ENCODE assay signal across 20 mouse cellular contexts in genomic region chr4:96772966-96773566, GRCm38 (mm10). TPM values are rescaled to one million over a fixed set of nuclear protein-coding genes. Genes with fewer than 3 reads are reported as not detected.
DNase-seq lines count a peak whose midpoint lies in the region; ATAC-seq and TF ChIP-seq lines count a peak whose summit lies in the region.
"Had no signal": no experiment of that assay in that cellular context is flagged by ENCODE, and none has a peak within 500 bp of the region (broad histone marks: within the 10 kb centered on the region; RNA-seq: fewer than 3 reads in every experiment).

No protein-coding gene starts in this region.

- H3K4me3 ChIP-seq in hindbrain, embryonic 16.5 days (ENCODE audit: low read length): no peak overlapping the region
- H3K4me3 ChIP-seq in hindbrain, embryonic 12.5 days: no peak overlapping the region
- no peak overlapping the region for H3K4me3 ChIP-seq in gastrocnemius, adult 2 months
- no peak overlapping the region for H3K4me3 ChIP-seq in hindbrain, embryonic 13.5 days
- H3K4me3 ChIP-seq: heart, embryonic 13.5 days; hindbrain, embryonic 15.5 days; layer of hippocampus, adult 2 months; midbrain, embryonic 10.5 days had no signal

- intact Hi-C loops in gastrocnemius, adult 2 months (cut with DNase I): no loop called here
- intact Hi-C loops in heart, postnatal 25 days (cut with DNase I): no loop called here

- peak; percentile 45; the same call in 1 of the 2 replicates for ATAC-seq in hindbrain, embryonic 16.5 days
- ATAC-seq in hindbrain, embryonic 12.5 days (ENCODE audit: low FRiP score): no peak
- no peak for ATAC-seq in hindbrain, embryonic 13.5 days (ENCODE audit: low FRiP score)

- no peaks in the 10 kb centered on the region for H3K27me3 ChIP-seq in hindbrain, embryonic 16.5 days (replicated peaks; ENCODE audit: control insufficient read depth, insufficient read depth, low read length)
- no peaks in the 10 kb centered on the region for H3K27me3 ChIP-seq in hindbrain, embryonic 12.5 days
- H3K27me3 ChIP-seq in hindbrain, embryonic 13.5 days: no peaks in the 10 kb centered on the region
- H3K27me3 ChIP-seq: heart, embryonic 13.5 days; hindbrain, embryonic 15.5 days had no signal

- no peak for TF ChIP-seq CTCF in gastrocnemius, adult 2 months (IDR thresholded peaks at IDR 0.05)

- no peak overlapping the region for H3K9ac ChIP-seq in hindbrain, embryonic 16.5 days (ENCODE audit: low read depth, low read length)
- no peak overlapping the region for H3K9ac ChIP-seq in hindbrain, embryonic 12.5 days
- H3K9ac ChIP-seq in hindbrain, embryonic 13.5 days: no peak overlapping the region
- H3K9ac ChIP-seq: heart, embryonic 13.5 days; hindbrain, embryonic 15.5 days had no signal

- 59% methylated on average over 3 of the region's 3 CpGs for WGBS in hindbrain, embryonic 16.5 days
- 71% methylated on average over 3 of the region's 3 CpGs for WGBS in hindbrain, embryonic 12.5 days
- 71% methylated on average over 3 of the region's 3 CpGs for WGBS in hindbrain, embryonic 13.5 days

- no peak overlapping the region for H3K4me2 ChIP-seq in hindbrain, embryonic 16.5 days (ENCODE audit: low read length)
- no peak overlapping the region for H3K4me2 ChIP-seq in hindbrain, embryonic 12.5 days (replicated peaks)
- H3K4me2 ChIP-seq in hindbrain, embryonic 13.5 days: no peak overlapping the region
- H3K4me2 ChIP-seq: heart, embryonic 13.5 days; hindbrain, embryonic 15.5 days; liver, embryonic 11.5 days had no signal

- H3K9me3 ChIP-seq in hindbrain, embryonic 16.5 days (ENCODE audit: control insufficient read depth, low read length): 0 out of 2 replicates have a peak, but pooled peaks cover 2% of the 10 kb centered on the region
- H3K9me3 ChIP-seq in hindbrain, embryonic 12.5 days (replicated peaks): no peaks in the 10 kb centered on the region
- H3K9me3 ChIP-seq in hindbrain, embryonic 13.5 days: no peaks in the 10 kb centered on the region
- H3K9me3 ChIP-seq: heart, embryonic 13.5 days; hindbrain, embryonic 15.5 days; midbrain, embryonic 10.5 days had no signal

- peak; percentile 6 for DNase-seq in adrenal gland, postnatal 25 days
- DNase-seq in cerebellum, adult 18-20 months: peak; percentile 50 to 63
- DNase-seq in gastrocnemius, adult 2 months: peak; percentile 81
- no peak for DNase-seq in heart, postnatal 25 days (ENCODE audit: low spot score)
- no peak for DNase-seq in spleen, postnatal 10 days (ENCODE audit: low spot score in 2 of 2)
- DNase-seq: embryo, embryonic 11 days; kidney, adult 2 months; lung, postnatal 10 days; thymus, postnatal 36 days had no signal

- no peaks in the 10 kb centered on the region for H3K36me3 ChIP-seq in hindbrain, embryonic 16.5 days (ENCODE audit: control insufficient read depth, insufficient read depth, low read length)
- no peaks in the 10 kb centered on the region for H3K36me3 ChIP-seq in hindbrain, embryonic 12.5 days
- H3K36me3 ChIP-seq in hindbrain, embryonic 13.5 days: no peaks in the 10 kb centered on the region
- H3K36me3 ChIP-seq: heart, embryonic 13.5 days; hindbrain, embryonic 15.5 days; midbrain, embryonic 10.5 days had no signal

- no peak overlapping the region for H3K27ac ChIP-seq in hindbrain, embryonic 16.5 days (ENCODE audit: low read depth, low read length)
- no peak overlapping the region for H3K27ac ChIP-seq in hindbrain, embryonic 12.5 days
- peak overlapping the region; percentile 84 for H3K27ac ChIP-seq in gastrocnemius, adult 2 months
- H3K27ac ChIP-seq in hindbrain, embryonic 13.5 days: no peak overlapping the region
- H3K27ac ChIP-seq: heart, embryonic 13.5 days; hindbrain, embryonic 15.5 days; layer of hippocampus, adult 2 months; midbrain, embryonic 10.5 days had no signal

- no peaks in the 10 kb centered on the region for H3K4me1 ChIP-seq in hindbrain, embryonic 16.5 days (ENCODE audit: control insufficient read depth, insufficient read depth, low read depth, low read length)
- H3K4me1 ChIP-seq in hindbrain, embryonic 12.5 days: no peaks in the 10 kb centered on the region
- no peaks in the 10 kb centered on the region for H3K4me1 ChIP-seq in hindbrain, embryonic 13.5 days (replicated peaks)
- H3K4me1 ChIP-seq: heart, embryonic 13.5 days; hindbrain, embryonic 15.5 days; midbrain, embryonic 10.5 days had no signal

RNA-seq across cellular contexts. Expression of gene Gm12695, which starts 11.9 kb away (rescaled TPM):
- not detected in 2 replicates for polyA plus RNA-seq in hindbrain, embryonic 16.5 days (2015; fragmentation: Nextera tagmentation; extraction: Ambion mirVana)
- 0.10 TPM in 1 of 2 replicates, not detected in the other for polyA plus RNA-seq in hindbrain, embryonic 12.5 days (2016; fragmentation: Nextera tagmentation; extraction: Ambion mirVana)
- total RNA-seq in adrenal gland, postnatal 25 days (2021): not detected in 2 replicates
- not detected for total RNA-seq in gastrocnemius, adult 2 months (2021)
- not detected for total RNA-seq in heart, postnatal 25 days (2021)
- polyA plus RNA-seq in hindbrain, embryonic 13.5 days (2015; fragmentation: Nextera tagmentation; extraction: Ambion mirVana): not detected in 2 replicates
- total RNA-seq: layer of hippocampus, adult 2 months; left cerebral cortex, postnatal 25 days; MEL had no signal
- polyA plus RNA-seq: heart, embryonic 13.5 days; hindbrain, embryonic 15.5 days; kidney, adult 2 months; liver, embryonic 11.5 days; midbrain, embryonic 10.5 days; stomach, embryonic 16.5 days had no signal

Comparison
In these comparisons a context has a peak if more than half of its experiments do, and no peak if none do; other contexts are left out.
1. DNase-seq: peak in adrenal gland, postnatal 25 days (single experiment), cerebellum, adult 18-20 months (2 of 2) and gastrocnemius, adult 2 months (single experiment); none in heart, postnatal 25 days (single experiment) and spleen, postnatal 10 days (0 of 2).